Comparison of ENCODE assay signal across 13 mouse cellular contexts in genomic region chr7:72343751-72344150, GRCm38 (mm10). TPM values are rescaled to one million over a fixed set of nuclear protein-coding genes. Genes with fewer than 3 reads are reported as not detected.
DNase-seq lines count a peak whose midpoint lies in the region; ATAC-seq and TF ChIP-seq lines count a peak whose summit lies in the region.
"Had no signal": no experiment of that assay in that cellular context is flagged by ENCODE, and none has a peak within 500 bp of the region (broad histone marks: within the 10 kb centered on the region; RNA-seq: fewer than 3 reads in every experiment).

No protein-coding gene starts in this region.

- 74% methylated on average over 2 of the region's 2 CpGs for WGBS in embryonic facial prominence, embryonic 11.5 days
- 78% methylated on average over 2 of the region's 2 CpGs for WGBS in embryonic facial prominence, embryonic 10.5 days
- WGBS in lung, embryonic 14.5 days = 71% methylated on average over 2 of the region's 2 CpGs

- ATAC-seq in embryonic facial prominence, embryonic 11.5 days (replicated peaks; ENCODE audit: insufficient number of reproducible peaks, low FRiP score, low TSS enrichment, low read depth) = no peak
- no peak for ATAC-seq in lung, embryonic 14.5 days (ENCODE audit: insufficient read depth)
- ATAC-seq in activated CD4-positive, CD25-positive, alpha-beta regulatory T cell, adult 4 months = peak; percentile 52
- no peak for ATAC-seq in erythroid progenitor cell, adult 5-6 weeks (replicated peaks; ENCODE audit: low FRiP score, poor library complexity, severe bottlenecking)
- no peak; the same call in 1 of the 2 replicates for ATAC-seq in granulocyte monocyte progenitor cell, adult 5-6 weeks (replicated peaks; ENCODE audit: poor library complexity, severe bottlenecking)
- ATAC-seq: midbrain, embryonic 13.5 days had no signal

- TF ChIP-seq CTCF in lung, embryonic 14.5 days (IDR thresholded peaks at IDR 0.05; ENCODE audit: low read depth) = peak; percentile 42

- no peak overlapping the region for H3K4me2 ChIP-seq in embryonic facial prominence, embryonic 11.5 days (ENCODE audit: low read depth, low read length)
- H3K4me2 ChIP-seq in lung, embryonic 14.5 days = no peak overlapping the region
- H3K4me2 ChIP-seq: midbrain, embryonic 13.5 days had no signal

- no peaks in the 10 kb centered on the region for H3K9me3 ChIP-seq in embryonic facial prominence, embryonic 11.5 days (replicated peaks; ENCODE audit: control insufficient read depth, low read length)
- H3K9me3 ChIP-seq in embryonic facial prominence, embryonic 10.5 days = no peaks in the 10 kb centered on the region
- H3K9me3 ChIP-seq in lung, embryonic 14.5 days (ENCODE audit: low read depth, low read length) = no peaks in the 10 kb centered on the region
- H3K9me3 ChIP-seq: midbrain, embryonic 13.5 days had no signal

- no peaks in the 10 kb centered on the region for H3K27me3 ChIP-seq in embryonic facial prominence, embryonic 11.5 days (ENCODE audit: control insufficient read depth, insufficient read depth, low read length)
- H3K27me3 ChIP-seq in embryonic facial prominence, embryonic 10.5 days (replicated peaks; ENCODE audit: low read depth, poor library complexity, severe bottlenecking) = no peaks in the 10 kb centered on the region
- H3K27me3 ChIP-seq in lung, embryonic 14.5 days (ENCODE audit: insufficient read depth, low read length) = no peaks in the 10 kb centered on the region
- H3K27me3 ChIP-seq: midbrain, embryonic 13.5 days had no signal

- H3K4me1 ChIP-seq in embryonic facial prominence, embryonic 11.5 days (ENCODE audit: control insufficient read depth, insufficient read depth, low read length) = no peaks in the 10 kb centered on the region
- H3K4me1 ChIP-seq in embryonic facial prominence, embryonic 10.5 days = no peaks in the 10 kb centered on the region
- H3K4me1 ChIP-seq in lung, embryonic 14.5 days (ENCODE audit: insufficient read depth) = no peaks in the 10 kb centered on the region
- H3K4me1 ChIP-seq: midbrain, embryonic 13.5 days had no signal

- H3K27ac ChIP-seq in embryonic facial prominence, embryonic 11.5 days (replicated peaks; ENCODE audit: low read depth, low read length) = no peak overlapping the region
- no peak overlapping the region for H3K27ac ChIP-seq in embryonic facial prominence, embryonic 10.5 days (replicated peaks)
- H3K27ac ChIP-seq in lung, embryonic 14.5 days (ENCODE audit: low read depth) = no peak overlapping the region
- H3K27ac ChIP-seq: midbrain, embryonic 13.5 days had no signal

- H3K36me3 ChIP-seq in embryonic facial prominence, embryonic 11.5 days (replicated peaks; ENCODE audit: control insufficient read depth, insufficient read depth, low read depth, low read length) = no peaks in the 10 kb centered on the region
- no peaks in the 10 kb centered on the region for H3K36me3 ChIP-seq in embryonic facial prominence, embryonic 10.5 days (replicated peaks)
- no peaks in the 10 kb centered on the region for H3K36me3 ChIP-seq in lung, embryonic 14.5 days (ENCODE audit: insufficient read depth)
- H3K36me3 ChIP-seq: midbrain, embryonic 13.5 days had no signal

- H3K4me3 ChIP-seq in embryonic facial prominence, embryonic 11.5 days (ENCODE audit: low read depth, low read length) = no peak overlapping the region
- H3K4me3 ChIP-seq in embryonic facial prominence, embryonic 10.5 days = no peak overlapping the region
- no peak overlapping the region for H3K4me3 ChIP-seq in lung, embryonic 14.5 days (ENCODE audit: low read depth, low read length)
- H3K4me3 ChIP-seq: midbrain, embryonic 13.5 days had no signal

- no peak overlapping the region for H3K9ac ChIP-seq in embryonic facial prominence, embryonic 11.5 days (replicated peaks; ENCODE audit: low read length)
- H3K9ac ChIP-seq in lung, embryonic 14.5 days = no peak overlapping the region
- H3K9ac ChIP-seq: midbrain, embryonic 13.5 days had no signal

- DNase-seq in embryonic facial prominence, embryonic 11.5 days (ENCODE audit: low spot score) = peak; percentile 17
- no peak for DNase-seq in embryonic facial prominence, embryonic 10.5 days (ENCODE audit: low spot score)
- DNase-seq in lung, embryonic 14.5 days = no peak
- no peak for DNase-seq in lung, postnatal 14 days
- DNase-seq in thymus, postnatal 0 days (ENCODE audit: low spot score) = peak; percentile 33
- DNase-seq: adrenal gland, postnatal 36 days; cerebellum, adult 8-10 months; gastrocnemius, postnatal 25 days; kidney, adult 8-10 months had no signal

RNA-seq across cellular contexts. Expression of gene Mctp2, which starts 37.3 kb away (rescaled TPM):
- 0.52 and 0.66 TPM in 2 replicates for polyA plus RNA-seq in embryonic facial prominence, embryonic 11.5 days (2014; fragmentation: Nextera tagmentation; extraction: Ambion mirVana)
- 0.48 and 0.51 TPM in 2 replicates for polyA plus RNA-seq in embryonic facial prominence, embryonic 10.5 days (2016; fragmentation: Nextera tagmentation; extraction: Ambion mirVana)
- 2.8 and 3.8 TPM in 2 replicates for polyA plus RNA-seq in lung, embryonic 14.5 days (2014; fragmentation: Nextera tagmentation; extraction: Ambion mirVana)
- polyA plus RNA-seq in activated CD4-positive, CD25-positive, alpha-beta regulatory T cell, adult 4 months (2017; shearing (Covaris generic)) = 1 to 10 TPM; 2.3 to 2.4 TPM
- 3.4 and 4.0 TPM in 2 replicates for polyA plus RNA-seq in thymus, postnatal 0 days (2015; fragmentation: Nextera tagmentation; extraction: Ambion mirVana)
- total RNA-seq in erythroid progenitor cell, adult 5-6 weeks (2015; ENCODE audit: low replicate concordance) = 5.8 and 7.1 TPM in 2 replicates
- total RNA-seq in erythroid progenitor cell, adult 5-6 weeks (2017; ENCODE audit: low replicate concordance) = 3.6 and 31.8 TPM in 2 replicates
- 1.7 and 3.6 TPM in 2 replicates for total RNA-seq in granulocyte monocyte progenitor cell, adult 5-6 weeks (2014; fragmentation: Nextera tagmentation)
- total RNA-seq in granulocyte monocyte progenitor cell, adult 5-6 weeks (2017) = 0.69 and 1.3 TPM in 2 replicates

Comparison
In these comparisons a context has a peak if more than half of its experiments do, and no peak if none do; other contexts are left out.
1. DNase-seq: peak in embryonic facial prominence, embryonic 11.5 days (single experiment) and thymus, postnatal 0 days (single experiment); none in embryonic facial prominence, embryonic 10.5 days (single experiment), lung, embryonic 14.5 days (single experiment) and lung, postnatal 14 days (single experiment).